Mouse (Mus musculus) ovary, postnatal 36 days (tissue): Measurements from ENCODE around the gene Dnmbp.
A peak's percentile ranks its signal among the peaks of the same experiment; 100 is the strongest.

Experiments
- DNase-seq: peaks from one replicate; pipeline ENCODE4 v3.0.0; 2022; ENCODE audit warnings: low spot score, mixed read lengths

Dnmbp gene

GRCm38 (mm10) chr19:43803866-43804265 is 136.1 kb downstream of the Dnmbp start:
- DNase-seq: no peak

- DNase-seq: no peak
Measured at GRCm38 (mm10) chr19:43801427-43802051, 138.5 kb downstream of the Dnmbp start.

GRCm38 (mm10) chr19:43797216-43797615 is 142.8 kb downstream of the Dnmbp start:
- DNase-seq: peak; percentile 8
